Mouse (Mus musculus) heart, postnatal 4 days (tissue): ENCODE measurements at regions not wholly inside any gene's neighbourhood (a gene's known extent, or its start where the extent isn't known, plus 50 kb on each side); places are given as distances from the start of the nearest gene placed in this dataset.
"Not testable (repeated sequence)": the region's sequence is repeated elsewhere in the genome, so short reads cannot be mapped to it uniquely, and the experiment has no call there.

Experiments
- DNase-seq: peaks from one replicate; pipeline ENCODE4 v3.0.0; 2021

DNA sequence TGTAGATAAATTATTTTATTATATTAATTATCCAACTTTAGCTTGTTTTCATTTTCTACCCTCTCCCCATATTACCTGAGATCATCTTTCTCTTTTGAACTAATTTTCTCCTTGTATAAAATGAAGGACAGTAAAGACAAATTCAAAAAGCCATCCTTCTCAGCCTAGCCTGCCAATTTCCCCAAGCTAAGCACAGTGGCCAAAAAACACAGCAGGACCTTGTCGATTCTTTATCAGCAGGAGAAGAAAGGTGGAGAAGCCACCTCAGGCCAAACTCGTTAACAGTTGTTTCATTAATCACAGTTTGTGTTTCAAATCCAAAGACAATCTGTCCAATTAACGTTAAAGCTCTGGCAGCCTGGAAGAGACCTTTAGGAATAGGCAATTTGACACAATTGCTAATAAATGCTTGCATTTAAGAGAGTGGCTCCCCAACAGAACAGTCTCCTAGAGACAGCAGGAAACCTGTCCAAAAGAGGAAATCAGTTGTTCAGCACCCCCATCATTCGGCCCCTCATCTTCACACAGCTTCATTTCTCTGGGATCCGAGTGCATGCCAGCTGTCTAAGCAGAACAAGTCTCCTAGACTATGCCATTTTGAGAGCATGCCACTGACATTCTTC, 135.7 kb upstream of the Tlr4 start:
- no peak for DNase-seq

DNA sequence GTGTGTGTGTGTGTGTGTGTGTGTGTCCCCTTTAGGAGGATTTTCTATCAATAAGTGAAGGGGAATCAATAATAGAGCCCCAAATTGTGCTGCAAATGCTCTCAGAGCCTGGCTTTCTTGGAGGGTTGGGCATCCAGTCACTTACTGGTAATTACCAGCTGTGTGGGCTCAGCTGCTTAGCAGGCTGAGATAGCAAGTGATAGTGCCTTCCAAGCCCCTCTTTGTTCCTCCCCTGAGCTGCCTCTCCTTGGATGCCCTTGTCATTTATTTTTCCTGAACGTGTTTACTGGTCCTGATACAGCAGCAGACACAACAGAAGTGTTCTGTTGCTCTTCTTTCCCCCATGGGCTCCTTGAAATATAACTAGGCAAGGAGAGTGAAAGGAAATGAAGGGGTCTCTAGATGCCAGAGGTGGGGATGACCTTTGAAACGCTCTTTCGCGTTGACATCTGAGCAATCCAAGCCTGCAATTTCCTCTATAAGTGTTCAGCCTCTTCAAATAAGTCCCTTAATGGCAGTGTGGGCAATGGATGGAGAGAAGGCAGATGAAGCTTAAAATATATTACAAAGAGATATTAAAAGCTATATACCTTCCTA, 133.3 kb upstream of the Tlr4 start:
- DNase-seq: no peak

DNA sequence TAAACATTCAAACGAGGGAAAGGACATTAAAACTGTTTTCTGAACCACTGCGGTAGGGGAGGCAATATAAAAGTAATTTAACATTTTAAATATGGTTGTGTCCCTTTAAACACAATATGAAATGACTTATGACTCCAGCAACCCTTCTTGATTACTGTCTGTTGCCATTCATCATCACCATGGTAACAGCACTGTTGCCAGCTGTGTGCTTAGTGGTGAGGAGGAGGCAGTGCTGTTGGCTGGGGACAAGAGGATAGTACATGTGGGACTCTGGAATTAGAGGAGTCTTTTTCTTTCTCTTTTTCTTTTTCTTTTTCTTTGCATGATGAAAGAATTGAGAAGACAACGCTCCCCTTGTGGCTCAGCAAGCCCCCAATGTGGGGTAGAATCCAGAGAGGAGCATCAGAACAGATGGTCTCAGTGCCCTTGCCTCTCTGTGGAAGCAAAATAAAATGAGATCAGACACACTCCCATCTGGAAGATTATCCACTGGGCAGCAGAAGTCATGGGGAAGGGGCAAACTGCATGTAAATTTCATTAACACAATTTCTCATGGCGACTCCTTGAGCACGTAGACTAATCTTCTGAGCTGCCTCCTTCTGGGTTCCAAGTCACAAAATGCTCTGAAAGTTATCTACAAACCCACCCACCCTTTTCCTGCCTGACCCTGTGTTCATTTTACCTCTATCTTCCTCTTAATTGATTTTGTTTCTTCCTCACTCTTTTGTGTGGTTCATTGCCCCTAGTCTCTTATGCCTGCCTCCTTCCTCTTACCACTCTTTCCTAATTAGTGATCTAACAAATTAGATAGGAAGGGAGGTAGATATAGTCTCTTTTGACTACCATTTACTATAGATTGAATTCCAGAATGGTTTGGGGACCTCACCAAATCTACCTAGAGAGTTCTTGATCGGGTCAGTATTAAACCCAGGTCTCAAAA, 111.3 kb upstream of the Tlr4 start:
- no peak for DNase-seq

DNA sequence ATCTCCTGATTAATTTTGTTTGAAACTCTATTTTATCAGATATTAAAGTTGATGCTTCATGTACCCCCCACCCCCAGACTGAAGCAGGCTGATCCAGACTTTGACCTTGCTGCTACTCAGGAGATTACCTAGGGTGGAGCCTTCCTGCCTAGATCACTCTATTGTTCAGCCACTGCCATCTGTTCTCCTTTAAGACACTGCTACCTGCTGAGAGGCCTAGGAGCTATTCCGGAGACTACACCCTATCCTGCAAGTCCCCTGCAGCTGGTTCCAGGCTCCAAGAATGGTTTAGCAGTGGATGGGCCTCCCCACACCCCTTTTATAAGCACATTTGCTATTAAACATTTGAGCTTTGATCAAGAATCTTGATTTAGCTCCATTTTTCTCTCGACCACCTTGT, 90.0 kb upstream of the Tlr4 start:
- no peak for DNase-seq

DNA sequence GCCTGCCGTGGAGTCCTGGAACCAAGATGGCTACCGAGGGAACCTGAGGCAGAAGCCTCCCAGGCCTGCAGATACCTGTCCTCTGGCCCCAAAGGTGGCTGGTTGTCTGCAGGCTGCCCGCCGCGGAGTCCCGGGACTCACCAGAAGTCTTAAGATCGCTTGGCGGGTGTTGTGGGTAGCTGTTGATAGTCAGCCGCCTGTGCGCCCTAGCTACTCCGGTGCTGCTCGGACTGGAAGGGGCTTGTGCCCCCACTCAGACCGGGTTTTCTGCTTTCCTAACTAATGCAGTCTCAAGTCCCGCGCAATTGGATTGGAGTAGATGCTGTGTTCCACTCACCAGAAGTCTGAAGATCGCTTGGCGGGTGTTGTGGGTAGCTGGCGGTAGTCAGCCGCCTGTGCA, 84.0 kb upstream of the Tlr4 start:
- DNase-seq: not testable (repeated sequence)

DNA sequence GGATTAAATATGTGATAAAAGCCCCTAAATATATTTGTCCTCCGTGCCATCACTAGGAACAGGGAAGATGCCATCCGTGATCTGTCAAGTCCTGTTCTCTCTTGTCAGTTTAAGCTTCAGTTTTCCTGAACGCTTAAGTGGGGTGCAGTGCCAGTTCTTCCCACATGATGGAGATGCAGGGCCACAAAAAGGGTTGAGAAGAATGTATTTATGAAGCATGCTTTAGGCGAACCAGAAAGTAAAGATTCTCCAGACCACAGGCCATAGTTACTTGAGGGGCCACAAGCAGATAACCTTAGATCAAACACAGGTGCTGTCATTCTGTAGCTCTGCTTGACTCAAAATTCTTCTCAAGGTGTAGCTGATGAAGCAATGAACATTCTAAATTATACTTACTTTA, 58.6 kb upstream of the Tlr4 start:
- DNase-seq: peak; percentile 59
